Mouse (Mus musculus) left cerebral cortex, adult 11 months (tissue): ENCODE results near the gene Ddah2.

ENCODE experiments used
- DNase-seq: peaks from one replicate; pipeline ENCODE4 v3.0.0; 2022; ENCODE audit warnings: low spot score

Gene Ddah2

DNA sequence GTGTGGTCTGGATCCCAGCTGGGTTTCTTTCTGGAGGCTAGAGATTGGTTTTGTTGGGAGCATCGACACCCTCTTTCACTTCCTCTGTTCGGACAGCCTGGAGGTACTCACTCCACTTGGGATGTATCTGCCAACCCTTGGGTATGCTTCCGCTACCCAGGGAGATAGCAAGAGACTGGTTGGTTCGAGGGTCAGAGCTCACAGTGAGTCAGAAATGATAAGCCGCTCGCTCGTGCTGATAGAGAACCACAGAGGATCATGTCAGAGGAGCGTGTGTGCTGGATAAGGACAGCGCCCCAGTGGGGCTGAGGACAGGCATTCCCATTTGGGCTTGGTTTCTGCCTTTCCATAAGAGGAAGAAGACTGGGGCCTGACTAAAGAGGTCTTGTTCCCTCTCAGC is 20.9 kb downstream of the Ddah2 start:
- DNase-seq: no peak

DNA sequence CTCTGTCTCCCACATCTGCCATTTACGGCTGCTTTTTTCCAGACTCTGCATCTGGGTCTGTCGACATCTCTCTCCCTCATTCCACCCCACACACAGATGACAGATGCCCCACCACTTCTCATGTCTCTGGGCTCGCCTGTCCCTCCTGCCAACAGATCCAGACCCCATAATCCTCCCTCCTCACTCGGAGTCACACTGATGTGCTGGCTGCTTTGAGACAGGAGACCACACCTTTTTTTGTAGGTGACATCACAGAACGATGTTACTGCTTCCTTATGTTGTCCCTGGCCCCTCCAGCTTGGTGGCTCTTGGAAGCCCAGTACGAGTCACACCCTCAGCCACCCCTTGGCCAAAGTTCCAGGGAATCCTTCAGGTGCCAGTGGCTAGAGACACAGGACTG is 21.4 kb downstream of the Ddah2 start:
- DNase-seq: no peak

DNA sequence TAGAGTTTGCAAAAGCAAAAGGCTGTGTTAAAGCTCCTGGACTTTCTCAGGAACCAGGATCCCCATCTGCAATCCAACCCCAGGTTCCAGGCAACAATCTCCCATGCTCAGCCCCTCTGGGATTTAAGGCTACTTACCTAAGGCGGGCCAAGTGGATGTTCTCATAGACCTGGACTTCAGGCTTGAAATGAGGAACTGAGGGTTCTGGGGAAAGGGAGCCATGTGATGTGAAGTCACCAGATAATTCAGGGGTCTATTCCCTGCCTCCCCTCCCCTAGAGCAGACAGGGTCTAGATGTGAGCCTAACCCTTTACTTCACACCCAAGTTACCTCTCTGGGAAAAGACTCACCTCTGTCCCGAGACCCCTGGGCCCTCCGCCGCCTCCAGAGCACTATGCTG is 21.9 kb downstream of the Ddah2 start:
- no peak for DNase-seq

DNA sequence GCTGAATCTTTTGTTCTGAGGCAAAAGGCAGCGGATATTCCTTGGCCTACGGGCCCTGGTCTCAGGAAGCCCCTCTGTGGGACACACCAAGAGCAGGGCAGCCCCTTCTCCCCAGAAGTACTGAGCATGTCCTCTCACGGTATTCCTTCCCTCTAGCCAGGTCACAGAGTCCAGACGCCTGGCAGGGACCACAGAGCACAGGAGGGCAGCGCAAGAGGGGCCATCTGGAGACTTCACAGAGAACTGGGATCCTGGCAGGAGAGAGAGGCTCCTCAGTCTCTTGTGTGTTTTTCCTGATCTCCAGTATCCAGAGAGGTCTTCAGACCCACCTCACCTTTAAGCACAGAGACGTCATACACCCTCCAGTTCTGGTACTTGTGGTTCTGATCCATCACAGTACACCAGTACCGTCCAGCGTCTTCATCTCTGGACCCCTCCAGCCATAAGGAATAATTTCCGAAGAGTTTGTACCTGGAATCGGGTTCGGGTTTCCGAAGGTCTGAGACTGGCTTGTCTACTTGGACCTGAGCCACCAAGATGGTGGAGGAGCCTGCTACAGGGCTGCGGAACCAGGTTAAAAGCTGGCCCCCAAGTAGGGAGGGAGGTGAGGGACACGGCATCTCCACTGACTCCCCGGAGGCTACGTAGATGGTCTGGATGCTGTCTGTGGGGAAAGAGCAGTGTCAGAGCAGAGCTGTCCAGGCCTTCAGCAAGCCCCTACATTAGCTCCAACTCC is 24.2 kb downstream of the Ddah2 start:
- no peak for DNase-seq

DNA sequence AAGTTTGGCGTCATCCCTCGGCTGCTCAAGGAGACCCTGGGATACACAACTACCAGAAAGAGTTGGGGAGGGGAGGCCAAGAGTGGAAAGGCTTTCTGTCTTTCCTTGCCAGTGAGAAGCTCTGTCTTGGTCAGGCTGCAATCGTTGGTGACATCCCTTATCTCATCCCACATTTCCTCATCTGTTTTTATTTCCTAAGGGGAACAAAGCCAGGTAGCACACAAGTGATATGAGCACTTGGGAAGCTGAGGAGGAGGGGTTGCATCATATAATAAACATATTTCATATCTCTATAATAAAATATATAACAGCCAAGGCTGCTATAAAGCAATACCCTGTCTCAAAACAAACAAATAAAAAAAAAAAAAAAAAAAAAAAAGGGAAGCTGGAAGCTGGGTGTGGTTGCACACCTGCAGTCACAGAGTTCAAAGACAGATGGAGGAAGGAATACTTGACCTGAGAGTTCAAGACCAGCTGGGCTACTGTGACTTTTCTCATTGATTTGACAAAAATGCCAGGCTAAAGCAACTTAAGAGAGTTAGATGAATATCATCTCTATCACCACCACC is 25.2 kb downstream of the Ddah2 start:
- no peak for DNase-seq

DNA sequence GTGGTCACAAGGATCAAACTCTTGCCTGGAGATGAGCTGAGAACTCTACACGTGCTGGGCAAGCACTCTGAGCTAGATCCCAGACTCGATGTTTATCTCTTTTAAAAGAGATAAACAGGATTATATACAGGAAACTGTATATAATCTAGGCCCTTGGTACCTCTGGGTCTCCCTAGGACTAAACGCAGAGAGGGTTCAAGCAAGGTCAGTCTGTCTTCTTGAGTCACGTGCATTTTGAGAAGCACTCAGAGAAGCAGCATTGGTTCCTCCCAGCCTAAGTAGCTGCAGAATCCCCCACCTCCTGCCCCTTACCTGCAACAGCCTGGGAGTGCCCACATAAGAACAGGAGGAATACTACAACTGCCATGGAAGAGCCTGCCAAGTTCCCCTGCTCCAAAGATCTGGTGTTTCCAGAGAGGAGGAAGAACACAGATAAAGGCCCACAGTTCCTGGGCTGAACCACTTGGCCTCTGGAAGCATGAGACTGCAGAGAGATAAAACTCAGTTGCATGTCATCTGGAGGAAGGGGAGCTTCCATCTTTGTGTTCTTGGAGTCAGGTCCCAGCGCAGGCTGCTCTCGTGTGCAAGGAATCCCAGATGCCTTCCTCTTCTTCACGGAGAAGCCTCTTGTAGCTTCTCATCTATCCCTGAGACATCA is 26.5 kb downstream of the Ddah2 start, which contains the start of gene Ly6g6f:
Gene Ly6g6f, minus strand, starts transcription at position 403 of the 658 bp plus-strand sequence.
- DNase-seq: no peak

DNA sequence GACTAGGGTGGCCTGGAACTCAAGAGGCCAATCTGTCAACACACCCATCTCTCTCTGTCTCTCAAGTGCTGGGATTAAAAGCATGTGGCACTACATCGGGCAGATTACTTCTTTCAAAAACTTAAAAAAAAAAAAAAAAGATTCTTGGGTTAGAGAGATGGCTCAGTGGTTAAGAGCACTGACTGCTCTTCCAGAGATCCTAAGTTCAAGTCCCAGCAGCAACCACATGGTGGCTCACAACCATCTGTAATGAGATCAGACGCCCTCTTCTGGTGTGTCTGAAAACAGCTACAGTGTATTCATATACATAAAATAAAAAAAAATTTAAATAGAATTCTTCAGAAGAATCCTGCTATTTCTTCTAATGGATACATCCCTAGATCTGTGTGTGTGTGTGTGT is 29.3 kb downstream of the Ddah2 start:
- no peak for DNase-seq

DNA sequence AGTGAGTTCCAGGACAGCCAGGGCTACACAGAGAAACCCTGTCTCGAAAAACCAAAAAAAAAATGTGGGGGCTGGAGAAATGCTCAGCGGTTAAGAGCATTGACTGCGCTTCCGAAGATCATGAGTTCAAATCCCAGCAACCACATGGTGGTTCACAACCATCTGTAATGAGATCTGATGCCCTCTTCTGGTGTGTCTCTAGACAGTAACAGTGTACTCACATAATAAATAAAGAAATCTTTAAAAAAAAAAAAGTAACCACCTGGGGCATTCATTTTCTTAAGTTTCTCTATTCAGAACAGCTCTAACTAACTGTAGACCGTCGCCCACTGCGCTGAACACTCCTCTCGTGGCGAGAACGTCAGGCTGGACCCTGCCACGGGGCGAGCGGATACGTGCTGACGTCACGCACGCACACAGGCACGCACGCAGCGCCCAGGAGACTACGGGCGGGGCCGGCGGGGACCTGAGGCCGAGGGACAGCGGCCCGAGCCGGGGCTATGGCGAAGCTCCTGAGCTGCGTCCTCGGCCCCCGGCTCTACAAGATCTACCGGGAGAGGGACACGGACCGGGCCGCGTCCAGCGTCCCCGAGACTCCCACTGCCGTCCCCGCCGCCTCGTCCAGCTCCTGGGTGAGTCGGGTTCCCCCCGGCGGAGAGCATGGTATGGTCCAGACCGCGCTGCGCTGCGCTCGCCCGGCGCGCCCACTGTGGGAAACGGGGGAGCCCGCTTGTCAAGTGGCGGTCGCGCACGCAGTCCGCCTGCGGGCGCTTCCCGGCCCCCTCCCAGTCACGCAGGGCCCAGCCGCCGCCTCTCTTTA is 30.2 kb downstream of the Ddah2 start, which contains the start of gene Abhd16a:
Gene Abhd16a, plus strand, starts transcription at position 439 of the 820 bp plus-strand sequence.
- peak; percentile 89 for DNase-seq

DNA sequence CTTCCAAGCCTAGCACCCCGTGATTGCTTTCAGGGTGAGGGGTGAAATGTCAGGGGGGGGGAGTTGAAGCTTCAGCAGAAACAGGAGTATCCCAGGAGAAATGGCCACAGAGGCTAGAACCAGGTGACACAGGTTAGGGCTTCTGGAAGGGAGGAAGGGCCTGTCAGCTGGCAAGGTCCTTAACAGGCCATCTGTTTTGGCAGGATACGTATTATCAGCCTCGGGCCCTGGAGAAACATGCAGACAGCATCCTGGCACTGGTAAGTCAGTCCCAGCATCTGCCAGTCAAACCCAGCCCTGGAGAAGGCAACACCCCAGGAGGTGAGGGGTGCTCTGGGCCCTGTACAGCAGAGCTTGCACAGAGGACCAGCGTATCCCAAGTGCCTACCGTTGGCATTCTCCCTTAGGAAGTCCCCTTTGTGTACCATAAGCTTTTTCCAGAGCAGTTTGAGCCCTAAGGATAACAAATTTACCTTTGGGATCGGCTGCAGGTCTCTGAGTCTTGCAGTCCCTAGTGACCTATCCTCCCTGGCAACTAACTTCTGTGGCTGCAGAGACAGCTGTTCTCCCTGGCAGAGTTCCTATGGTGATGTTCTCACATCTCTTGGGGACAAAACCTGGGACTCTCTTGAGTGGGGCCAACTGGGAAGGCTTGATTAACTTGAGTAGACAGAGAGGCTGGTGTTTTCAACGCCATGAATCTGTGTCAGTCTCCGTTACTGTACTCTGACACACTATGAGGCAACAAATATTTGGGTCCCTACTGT is 31.5 kb downstream of the Ddah2 start:
- DNase-seq: no peak

DNA sequence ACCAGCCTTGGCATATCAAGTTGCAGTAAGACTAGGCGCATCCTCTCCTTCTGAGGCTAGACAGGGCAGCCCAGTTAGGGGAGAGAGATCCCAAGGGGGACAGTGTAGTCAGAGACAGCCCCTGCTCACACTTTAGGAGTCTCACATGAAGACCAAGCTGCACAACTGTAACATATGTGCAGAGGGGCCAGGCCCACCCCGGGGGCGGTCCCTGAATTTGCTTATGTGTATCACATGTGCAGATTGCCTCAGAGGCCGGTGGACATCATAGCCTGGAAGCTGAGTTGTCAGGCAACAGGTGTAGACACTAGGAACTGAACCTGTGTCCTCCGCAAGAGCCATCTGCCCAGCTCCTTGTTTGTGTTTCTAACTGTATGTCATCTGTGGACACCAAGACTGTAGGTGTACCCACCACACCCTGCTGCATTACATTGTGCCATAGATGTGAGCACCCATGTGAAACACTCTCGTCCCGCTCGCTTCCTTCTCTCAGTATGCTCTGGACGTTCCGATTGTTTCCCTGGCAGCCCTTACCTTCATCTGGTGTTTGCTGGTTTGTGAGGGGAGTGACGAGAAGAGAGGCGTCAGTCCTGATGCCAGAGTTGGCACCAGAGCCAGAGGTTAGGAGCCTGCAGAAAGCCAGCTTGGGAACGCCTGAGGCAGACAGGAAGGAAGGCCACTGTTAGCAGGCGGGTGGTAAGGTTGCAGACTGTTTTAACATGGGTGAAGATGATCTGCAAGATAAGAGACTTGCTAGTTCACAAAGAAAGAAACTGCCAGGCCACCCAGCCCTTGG is 33.8 kb downstream of the Ddah2 start:
- DNase-seq: no peak

DNA sequence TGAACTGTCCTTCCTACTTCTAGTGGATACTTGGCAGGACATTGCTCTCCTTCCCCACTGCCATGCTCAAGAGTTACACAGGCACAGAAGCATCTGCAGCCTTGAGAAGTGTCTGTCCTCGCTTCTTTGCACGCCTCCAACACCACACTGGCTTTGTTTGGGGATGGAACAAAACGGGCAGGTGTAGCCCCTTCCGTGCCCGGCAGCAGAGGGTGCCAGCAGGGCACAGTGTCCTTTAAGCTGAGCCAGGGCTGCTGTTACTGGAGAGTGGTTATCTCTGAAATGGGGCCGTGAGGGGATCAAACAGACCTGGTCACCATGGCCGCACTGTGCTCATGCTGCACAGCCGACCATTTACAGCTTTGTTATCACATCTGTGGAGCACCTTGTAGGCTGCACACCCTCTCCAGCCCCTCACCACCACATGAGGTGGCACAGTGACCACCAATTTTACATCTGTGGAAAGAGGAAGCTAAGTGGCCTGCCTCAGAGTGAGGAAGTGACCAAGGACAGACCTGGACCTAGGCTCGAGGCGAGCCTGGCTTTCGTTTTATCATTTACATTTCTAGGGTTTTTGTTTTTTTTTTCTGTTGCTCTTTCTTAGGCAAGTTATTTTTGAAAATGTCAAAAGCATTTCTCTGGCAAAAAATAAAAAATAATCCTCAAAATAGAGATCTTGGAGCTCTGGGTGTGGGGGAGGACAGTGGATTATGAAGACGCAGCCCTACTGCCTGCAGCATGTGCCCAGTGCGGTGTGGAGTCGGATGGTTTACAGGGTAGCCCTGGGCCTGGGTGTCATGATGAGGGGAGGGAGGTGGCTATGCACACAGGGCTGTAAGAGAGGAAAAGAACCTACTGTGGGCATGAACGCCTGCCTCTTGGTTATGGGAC is 35.9 kb downstream of the Ddah2 start:
- no peak for DNase-seq

DNA sequence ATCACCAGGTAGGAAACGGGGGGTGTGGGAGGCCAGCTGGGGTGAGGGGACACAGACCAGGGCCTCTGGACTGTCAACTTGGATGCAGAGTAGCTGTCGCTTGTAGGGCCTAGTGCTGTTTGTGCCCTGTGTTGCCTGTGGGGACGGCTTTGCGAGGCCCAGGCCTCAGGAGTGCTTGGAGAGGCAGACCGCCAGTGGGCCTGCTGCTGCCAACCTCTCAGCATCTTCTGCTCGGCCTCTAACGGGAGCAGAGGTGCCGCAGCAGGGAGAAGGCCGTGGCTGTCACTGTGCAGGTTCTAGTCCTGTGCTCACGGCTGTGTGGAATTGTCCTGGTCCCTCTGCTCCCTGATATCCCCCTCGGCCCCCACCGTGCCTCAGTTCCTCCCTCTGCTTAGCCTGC is 37.8 kb downstream of the Ddah2 start:
- DNase-seq: no peak

DNA sequence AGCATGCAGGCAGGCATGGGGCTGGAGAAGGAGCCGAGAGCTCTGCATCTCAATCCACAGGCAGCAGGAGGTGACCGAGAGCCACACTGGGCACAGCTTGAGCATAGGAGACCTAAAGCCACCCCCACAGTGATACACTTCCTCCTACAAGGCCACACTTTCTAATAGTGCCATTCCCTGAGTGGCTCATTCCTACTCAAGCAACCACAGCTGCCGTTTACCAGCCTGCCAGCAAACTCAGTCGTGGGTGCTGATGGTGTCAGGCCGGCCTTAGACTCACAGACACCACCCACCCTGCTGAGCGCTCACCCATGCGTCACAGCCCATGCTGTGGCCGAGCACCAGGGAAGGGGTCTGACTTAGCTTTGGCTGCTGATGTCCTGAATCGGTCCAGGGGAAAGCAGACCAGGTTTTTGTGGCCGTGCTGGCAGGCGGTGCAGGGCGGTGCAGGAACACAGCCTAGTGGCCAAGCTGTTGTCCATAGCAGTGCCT is 38.4 kb downstream of the Ddah2 start:
- no peak for DNase-seq

DNA sequence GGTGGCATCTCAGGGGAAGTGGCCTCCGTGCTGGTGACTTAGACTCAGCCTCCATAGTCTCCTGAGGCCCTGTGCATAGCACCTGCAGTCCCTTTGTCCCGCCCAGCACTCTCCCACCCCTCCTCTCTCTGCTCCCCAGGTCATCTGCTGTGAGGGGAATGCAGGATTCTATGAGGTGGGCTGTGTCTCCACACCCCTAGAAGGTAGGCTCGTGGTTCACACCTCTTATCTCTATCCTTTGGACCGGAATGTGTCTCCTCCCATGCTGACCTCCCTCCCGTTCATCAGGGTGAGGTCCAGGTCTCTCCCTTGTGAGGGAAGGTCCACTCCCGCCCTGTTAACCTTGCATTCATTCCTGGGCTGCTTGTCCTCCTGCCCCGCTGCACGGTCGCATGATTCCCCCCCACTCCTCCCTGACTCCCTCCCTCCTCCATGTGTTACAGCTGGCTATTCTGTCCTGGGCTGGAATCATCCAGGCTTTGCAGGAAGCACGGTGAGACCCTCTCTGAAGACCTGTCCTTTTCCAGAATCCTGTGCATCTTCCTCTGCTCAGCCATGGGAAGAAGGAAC is 41.4 kb downstream of the Ddah2 start:
- DNase-seq: no peak

DNA sequence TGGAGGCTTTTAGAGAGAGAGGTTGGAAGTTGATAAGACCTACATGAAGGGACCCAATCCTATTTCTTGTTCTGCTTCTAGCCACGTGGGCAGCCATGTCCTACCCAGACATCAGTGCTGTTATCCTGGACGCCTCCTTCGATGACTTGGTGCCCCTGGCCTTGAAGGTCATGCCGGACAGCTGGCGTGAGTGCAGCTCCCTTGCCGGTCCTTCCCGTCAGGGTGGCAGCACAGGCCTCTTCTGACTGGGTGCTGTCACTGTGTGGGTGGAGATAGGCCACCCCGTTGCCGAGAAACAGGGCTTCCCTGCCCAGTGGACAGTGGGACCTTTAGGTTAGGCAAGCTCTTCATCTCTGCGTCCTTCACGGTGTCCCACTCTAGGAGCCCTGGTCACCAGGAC is 42.3 kb downstream of the Ddah2 start:
- no peak for DNase-seq

DNA sequence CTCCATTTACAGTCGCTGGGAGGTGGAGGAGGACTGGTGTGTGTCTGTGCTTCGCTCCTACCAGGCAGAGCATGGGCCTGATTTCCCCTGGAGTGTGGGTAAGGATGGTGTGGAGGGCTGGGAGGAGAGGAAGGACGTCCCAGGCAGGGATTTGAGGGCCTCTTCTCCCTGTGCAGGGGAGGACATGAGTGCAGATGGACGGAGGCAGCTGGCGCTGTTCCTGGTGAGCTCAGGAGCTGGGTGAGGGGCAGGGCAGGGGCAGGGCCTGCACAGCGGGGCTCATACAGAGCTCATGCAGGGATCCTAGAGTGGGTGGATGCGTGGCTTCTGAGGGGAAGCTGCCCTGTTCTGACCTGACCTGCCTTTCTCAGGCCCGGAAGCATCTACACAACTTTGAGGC is 43.5 kb downstream of the Ddah2 start:
- no peak for DNase-seq

DNA sequence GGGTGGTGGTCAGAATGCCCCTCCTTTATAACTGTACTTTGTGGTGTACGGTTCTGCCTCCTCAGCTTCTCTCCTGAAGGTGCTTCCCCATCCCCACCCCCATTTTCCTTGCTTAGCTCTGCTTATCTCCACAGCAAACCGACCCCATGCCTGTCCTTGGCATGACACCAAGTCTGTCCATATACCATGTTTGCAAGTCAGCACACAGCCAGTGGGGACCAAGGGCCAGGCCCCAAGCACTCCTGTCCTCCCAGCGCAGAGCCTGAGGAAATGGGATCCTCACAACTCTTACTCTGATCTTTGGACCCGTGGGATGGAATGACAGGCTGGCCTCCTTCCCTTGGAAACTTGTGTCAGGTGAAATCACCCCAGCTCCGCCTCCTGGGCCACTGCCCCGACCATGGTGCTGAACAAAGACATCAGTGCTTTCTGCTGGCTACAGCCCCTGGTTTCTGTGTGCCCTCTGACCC is 44.4 kb downstream of the Ddah2 start:
- DNase-seq: no peak

DNA sequence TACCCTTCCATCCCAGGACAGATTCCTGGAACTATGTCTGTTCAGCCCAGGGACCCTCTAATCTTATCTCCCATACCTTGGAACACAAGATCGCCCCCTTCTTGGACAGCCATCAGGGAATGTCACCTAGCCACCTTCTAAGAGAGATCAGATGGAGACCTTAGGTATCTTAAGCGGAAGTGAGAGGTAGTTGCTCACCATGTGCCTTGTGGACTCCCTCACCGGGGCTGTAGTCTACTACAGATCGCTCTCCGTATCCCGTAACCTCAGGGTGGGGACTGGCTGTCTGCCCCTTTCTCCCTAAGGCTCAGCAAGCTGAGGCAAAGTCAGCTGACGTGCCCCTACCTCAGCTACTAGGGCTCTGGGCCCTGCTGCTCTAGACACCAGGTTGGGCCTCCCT is 45.2 kb downstream of the Ddah2 start:
- DNase-seq: no peak

DNA sequence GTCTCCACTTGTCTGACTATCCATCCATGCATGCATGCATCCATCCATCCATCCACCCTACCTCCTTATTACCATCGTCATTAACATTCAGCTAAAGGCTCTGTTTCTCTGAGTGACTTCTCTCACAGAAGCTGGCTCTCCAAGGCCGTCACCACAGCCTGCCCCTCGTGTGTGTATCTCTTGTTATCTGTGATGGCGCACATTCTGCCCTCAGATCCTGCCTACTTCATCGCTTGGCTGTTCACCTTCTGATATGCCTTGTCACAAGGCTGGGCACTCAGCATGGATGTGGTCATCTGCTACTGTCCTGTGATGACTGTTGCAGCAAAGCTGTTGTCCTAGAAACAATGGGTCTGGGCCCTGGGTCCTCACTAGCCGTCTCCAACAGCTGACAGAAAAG is 45.9 kb downstream of the Ddah2 start:
- no peak for DNase-seq
